Mouse (Mus musculus): ENCODE measurements around the gene Supv3l1. TPM values are rescaled to one million over a fixed set of nuclear protein-coding genes. Genes with fewer than 3 reads are reported as not detected.

Supv3l1 gene
- total RNA-seq (2023): 23.4 TPM

DNA sequence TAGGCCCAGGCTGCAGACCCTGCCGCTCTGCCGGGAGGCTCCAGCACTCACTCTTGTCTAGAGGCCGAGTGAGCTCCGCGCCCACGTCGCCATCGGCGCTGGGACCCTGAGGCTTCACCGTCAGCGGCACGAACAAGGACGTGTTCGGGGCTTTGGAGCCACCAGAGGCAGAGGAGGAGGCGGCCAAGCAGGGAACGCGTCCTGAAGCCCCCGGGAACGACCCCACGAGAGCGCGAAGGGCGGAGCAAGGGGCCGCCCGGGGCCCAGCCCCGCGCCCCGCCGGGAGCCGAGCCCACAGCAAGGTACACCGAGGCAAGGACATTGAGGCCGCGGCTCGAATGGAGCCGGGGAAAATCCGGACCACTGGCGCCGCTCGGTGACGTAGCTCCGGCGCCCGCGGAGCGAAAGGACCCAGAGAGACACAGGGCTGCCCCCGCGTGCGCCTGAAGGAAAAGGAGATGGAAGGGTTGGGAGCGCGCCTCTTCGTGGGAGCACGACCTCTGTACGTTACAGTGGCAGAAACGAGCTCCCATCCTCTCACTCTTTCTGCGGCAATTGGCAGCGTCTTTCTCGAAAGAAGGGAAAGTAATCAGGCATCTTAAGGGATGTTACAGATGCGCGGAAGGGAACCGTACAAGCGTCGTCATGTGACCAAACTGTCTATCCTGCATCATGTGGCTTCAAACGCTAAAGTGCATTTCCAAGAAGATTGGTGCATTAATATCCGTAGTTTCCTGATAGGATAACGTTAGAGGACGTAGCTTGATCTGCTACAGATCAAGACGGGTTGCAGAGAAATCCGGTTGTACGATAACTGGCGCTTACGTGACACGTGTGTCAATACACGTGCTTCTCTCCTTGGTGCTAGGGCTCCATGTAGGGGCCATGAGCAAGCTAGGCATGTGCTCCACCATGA, at the start of gene Supv3l1, which contains the start of gene 4930507D05Rik:
TSS of gene Supv3l1 (minus strand) at position 375 of the 916 bp plus-strand sequence.
TSS of gene 4930507D05Rik (plus strand) at position 126 of the 916 bp plus-strand sequence.

GRCm38 (mm10) chr10:62486618-62487415, 37.3 kb upstream of the Supv3l1 start, which contains the start of gene Vps26a:
Vps26a (minus strand) TSS chr10:62486805.

GRCm38 (mm10) chr10:62422255-62422654, 27.3 kb downstream of the Supv3l1 start, which contains the start of gene Hkdc1:
Hkdc1 (minus strand) TSS chr10:62422491.

DNA sequence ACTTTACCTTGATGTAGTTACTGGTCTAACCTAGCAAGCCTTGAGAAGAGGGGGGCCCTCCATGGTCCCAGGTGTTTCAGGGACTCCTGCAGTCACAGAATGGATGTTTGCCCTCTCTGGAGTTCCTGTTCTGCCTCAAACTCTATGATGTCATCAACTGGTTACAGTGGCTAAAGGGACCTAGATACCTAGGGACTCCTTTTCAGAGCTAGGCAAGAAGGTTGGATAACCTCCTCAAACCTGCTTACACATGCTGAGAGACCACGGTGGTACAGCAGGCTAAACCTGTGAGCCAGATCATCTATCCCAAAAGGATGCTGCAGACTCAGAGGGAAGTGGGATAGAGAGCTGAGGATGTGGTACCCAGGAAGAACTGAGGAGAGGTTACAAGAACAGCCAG, 69.7 kb downstream of the Supv3l1 start, which contains the start of gene Hk1:
TSS of gene Hk1 (minus strand) at position 101 of the 400 bp plus-strand sequence.

Other genes starting within 250 kb of the Supv3l1 start
- 5.7 TPM for gene Tspan15, start 218.5 kb downstream of the Supv3l1 start, total RNA-seq (2023)
- not detected for gene Tacr2, start 197.3 kb downstream of the Supv3l1 start, total RNA-seq (2023)
- gene Hk1, start 69.8 kb downstream of the Supv3l1 start, total RNA-seq (2023): 67.3 TPM
- not detected for gene Hkdc1, start 27.2 kb downstream of the Supv3l1 start, total RNA-seq (2023)
- 0.95 TPM for gene 4930507D05Rik, start 249 bp downstream of the Supv3l1 start, total RNA-seq (2023)
- 23.9 TPM for gene Vps26a, start 37.1 kb upstream of the Supv3l1 start, total RNA-seq (2023)
- 418 TPM for gene Srgn, start 77.7 kb upstream of the Supv3l1 start, total RNA-seq (2023)
- 23.9 TPM for gene Kif1bp, start 128.7 kb upstream of the Supv3l1 start, total RNA-seq (2023)
- gene Ddx21, start 152.5 kb upstream of the Supv3l1 start, total RNA-seq (2023): 145 TPM
- gene Ddx50, start 201.5 kb upstream of the Supv3l1 start, total RNA-seq (2023): 156 TPM